Mouse (Mus musculus): Measurements from ENCODE around the gene Fam193b. TPM values are rescaled to one million over a fixed set of nuclear protein-coding genes. Genes with fewer than 3 reads are reported as not detected.

The Fam193b gene
- 15.9 and 17.5 TPM in 2 replicates for polyA plus RNA-seq (2016; fragmentation: Nextera tagmentation; extraction: Ambion mirVana)

DNA sequence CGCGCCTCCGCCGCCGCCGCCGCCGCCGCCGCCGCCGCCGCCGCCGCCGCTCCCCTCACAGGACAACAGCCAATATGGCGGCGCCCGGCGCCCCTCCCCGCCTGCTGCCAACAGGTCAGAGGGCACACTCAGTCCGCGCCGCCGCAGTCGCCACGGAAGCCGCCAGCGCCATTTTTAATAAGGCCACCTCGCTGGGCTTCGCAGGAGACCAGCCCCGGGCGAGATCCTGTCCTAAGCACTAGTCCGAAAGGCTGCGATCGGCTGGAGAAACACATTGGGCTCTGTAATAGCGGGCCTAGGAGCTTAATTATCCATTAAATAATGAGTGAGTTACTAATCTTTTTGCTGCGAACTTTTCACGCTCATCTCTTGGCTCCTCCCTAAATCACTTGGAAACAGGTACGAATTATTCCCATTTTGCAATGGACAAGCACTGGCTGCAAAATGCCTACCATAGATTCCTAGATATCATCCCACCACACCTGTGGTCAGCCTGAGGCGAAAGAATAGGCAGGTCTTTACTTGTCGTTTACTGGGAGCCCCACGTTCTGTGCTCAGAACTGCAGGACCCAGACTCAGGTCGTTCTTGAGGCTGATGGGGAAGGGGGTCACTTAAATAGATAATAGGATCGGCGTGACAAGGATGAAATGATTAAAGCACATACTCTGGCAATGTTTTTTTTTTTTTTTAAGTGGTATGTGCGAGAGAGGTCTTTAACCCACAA is at the start of gene Fam193b:
Gene Fam193b (minus strand): TSS at position 94 of the 725 bp plus-strand sequence.
- Histone ChIP-seq H3K4me2 (peak within 1 kb of the TSS; percentile 97), H3K4me3 (peak within 1 kb of the TSS; percentile 96), H3K36me3 (peaks cover 27% of the 10 kb centered on the region), H3K27me3 (replicated peaks) (no peaks in the 10 kb centered on the region), H3K4me1 (peaks cover 30% of the 10 kb centered on the region), H3K9ac (peak within 1 kb of the TSS; percentile 98), H3K27ac (peak within 1 kb of the TSS; percentile 93), H3K9me3 (replicated peaks) (no peaks in the 10 kb centered on the region)
- 2% methylated on average over 46 of the region's 47 CpGs for WGBS (ENCODE audit: insufficient replicate concordance)
- ATAC-seq: peak; percentile 95

- Histone ChIP-seq H3K4me1 (peaks cover 32% of the 10 kb centered on the region), H3K27me3 (replicated peaks) (no peaks in the 10 kb centered on the region), H3K4me3 (no peak overlapping the region), H3K4me2 (no peak overlapping the region), H3K9me3 (replicated peaks) (no peaks in the 10 kb centered on the region), H3K27ac (no peak overlapping the region), H3K36me3 (peaks cover 9% of the 10 kb centered on the region), H3K9ac (no peak overlapping the region)
- no peak for ATAC-seq
- 70% methylated on average over 2 of the region's 2 CpGs for WGBS (ENCODE audit: insufficient replicate concordance)
Measured at GRCm38 (mm10) chr13:55620275-55620674, 49.4 kb upstream of the Fam193b start.

DNA sequence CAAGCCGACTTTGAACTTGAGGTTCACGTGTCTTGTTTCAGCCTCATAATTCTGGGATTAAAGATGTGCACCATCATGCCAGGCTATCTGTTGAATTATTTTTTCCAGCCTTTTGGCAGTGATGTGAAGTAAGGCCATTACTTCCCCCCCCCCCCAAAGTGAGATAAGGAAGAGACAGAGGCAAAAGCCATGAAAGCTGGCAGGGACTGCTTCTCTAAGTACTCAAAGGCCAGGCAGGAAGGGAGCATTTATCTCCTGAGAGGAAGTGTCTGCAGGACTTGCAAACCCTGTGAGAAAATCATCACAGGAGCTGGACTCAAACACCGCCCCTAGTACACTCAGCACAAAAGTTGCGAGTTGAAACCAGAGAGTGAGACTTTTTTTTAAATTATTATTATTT is 48.4 kb upstream of the Fam193b start:
- Histone ChIP-seq H3K27me3 (replicated peaks) (no peaks in the 10 kb centered on the region), H3K36me3 (no peaks in the 10 kb centered on the region), H3K4me2 (no peak overlapping the region), H3K27ac (no peak overlapping the region), H3K4me1 (peaks cover 24% of the 10 kb centered on the region), H3K4me3 (no peak overlapping the region), H3K9ac (no peak overlapping the region), H3K9me3 (replicated peaks) (no peaks in the 10 kb centered on the region)
- WGBS (ENCODE audit: insufficient replicate concordance): 57% methylated on average over 4 of the region's 4 CpGs
- no peak for ATAC-seq

GRCm38 (mm10) chr13:55613471-55613870 is 42.6 kb upstream of the Fam193b start:
- ATAC-seq: no peak
- Histone ChIP-seq H3K9ac (no peak overlapping the region), H3K27me3 (replicated peaks) (no peaks in the 10 kb centered on the region), H3K4me1 (no peaks in the 10 kb centered on the region), H3K4me3 (no peak overlapping the region), H3K36me3 (peaks cover 26% of the 10 kb centered on the region), H3K4me2 (no peak overlapping the region), H3K9me3 (replicated peaks) (no peaks in the 10 kb centered on the region), H3K27ac (no peak overlapping the region)
- WGBS (ENCODE audit: insufficient replicate concordance): 57% methylated on average over 5 of the region's 5 CpGs

GRCm38 (mm10) chr13:55611996-55612395 is 41.1 kb upstream of the Fam193b start:
- no peaks in the 10 kb centered on the region for H3K9me3 ChIP-seq (replicated peaks)
- no peak overlapping the region for H3K4me3 ChIP-seq
- no peak overlapping the region for H3K4me2 ChIP-seq
- no peak overlapping the region for H3K27ac ChIP-seq
- no peak overlapping the region for H3K9ac ChIP-seq
- no peaks in the 10 kb centered on the region for H3K27me3 ChIP-seq (replicated peaks)
- 72% methylated on average over 7 of the region's 7 CpGs for WGBS (ENCODE audit: insufficient replicate concordance)
- ATAC-seq: no peak
- H3K36me3 ChIP-seq: peaks cover 40% of the 10 kb centered on the region
- no peaks in the 10 kb centered on the region for H3K4me1 ChIP-seq

- no peak overlapping the region for H3K4me2 ChIP-seq
- H3K27ac ChIP-seq: no peak overlapping the region
- H3K36me3 ChIP-seq: peaks cover 64% of the 10 kb centered on the region
- H3K4me1 ChIP-seq: no peaks in the 10 kb centered on the region
- H3K27me3 ChIP-seq (replicated peaks): no peaks in the 10 kb centered on the region
- no peak overlapping the region for H3K9ac ChIP-seq
- ATAC-seq: no peak
- no peaks in the 10 kb centered on the region for H3K9me3 ChIP-seq (replicated peaks)
- no peak overlapping the region for H3K4me3 ChIP-seq
- 78% methylated on average over 2 of the region's 2 CpGs for WGBS (ENCODE audit: insufficient replicate concordance)
Measured at GRCm38 (mm10) chr13:55607624-55608006, 36.7 kb upstream of the Fam193b start.

GRCm38 (mm10) chr13:55606899-55607623 is 36.1 kb upstream of the Fam193b start:
- Histone ChIP-seq H3K4me2 (no peak overlapping the region), H3K27me3 (replicated peaks) (no peaks in the 10 kb centered on the region), H3K9ac (no peak overlapping the region), H3K36me3 (peaks cover 64% of the 10 kb centered on the region), H3K4me3 (no peak overlapping the region), H3K27ac (no peak overlapping the region), H3K9me3 (replicated peaks) (no peaks in the 10 kb centered on the region), H3K4me1 (no peaks in the 10 kb centered on the region)
- WGBS (ENCODE audit: insufficient replicate concordance): 65% methylated on average over 10 of the region's 10 CpGs
- no peak for ATAC-seq

GRCm38 (mm10) chr13:55604606-55605005 is 33.7 kb upstream of the Fam193b start:
- peaks cover 13% of the 10 kb centered on the region for H3K4me1 ChIP-seq
- no peak overlapping the region for H3K27ac ChIP-seq
- no peak overlapping the region for H3K4me2 ChIP-seq
- 83% methylated on average over 3 of the region's 3 CpGs for WGBS (ENCODE audit: insufficient replicate concordance)
- no peaks in the 10 kb centered on the region for H3K27me3 ChIP-seq (replicated peaks)
- H3K9ac ChIP-seq: no peak overlapping the region
- ATAC-seq: no peak
- no peaks in the 10 kb centered on the region for H3K9me3 ChIP-seq (replicated peaks)
- H3K36me3 ChIP-seq: peaks cover 50% of the 10 kb centered on the region
- H3K4me3 ChIP-seq: no peak overlapping the region

- H3K9ac ChIP-seq: no peak overlapping the region
- H3K4me1 ChIP-seq: peaks cover 23% of the 10 kb centered on the region
- H3K9me3 ChIP-seq (replicated peaks): no peaks in the 10 kb centered on the region
- no peak overlapping the region for H3K27ac ChIP-seq
- no peak overlapping the region for H3K4me3 ChIP-seq
- WGBS (ENCODE audit: insufficient replicate concordance): 3% methylated on average over 3 of the region's 3 CpGs
- ATAC-seq: no peak
- no peak overlapping the region for H3K4me2 ChIP-seq
- no peaks in the 10 kb centered on the region for H3K27me3 ChIP-seq (replicated peaks)
- peaks cover 40% of the 10 kb centered on the region for H3K36me3 ChIP-seq
Measured at GRCm38 (mm10) chr13:55601611-55602010, 30.7 kb upstream of the Fam193b start.

GRCm38 (mm10) chr13:55600657-55601056 is 29.7 kb upstream of the Fam193b start:
- no peaks in the 10 kb centered on the region for H3K9me3 ChIP-seq (replicated peaks)
- H3K4me3 ChIP-seq: peak overlapping the region; percentile 82
- WGBS (ENCODE audit: insufficient replicate concordance): 4% methylated on average over 9 of the region's 9 CpGs
- H3K4me2 ChIP-seq: peak overlapping the region; percentile 93
- H3K27me3 ChIP-seq (replicated peaks): no peaks in the 10 kb centered on the region
- ATAC-seq: no peak; the same call in 1 of the 2 replicates
- peaks cover 44% of the 10 kb centered on the region for H3K36me3 ChIP-seq
- H3K27ac ChIP-seq: no peak overlapping the region
- peaks cover 23% of the 10 kb centered on the region for H3K4me1 ChIP-seq
- H3K9ac ChIP-seq: peak overlapping the region; percentile 80

DNA sequence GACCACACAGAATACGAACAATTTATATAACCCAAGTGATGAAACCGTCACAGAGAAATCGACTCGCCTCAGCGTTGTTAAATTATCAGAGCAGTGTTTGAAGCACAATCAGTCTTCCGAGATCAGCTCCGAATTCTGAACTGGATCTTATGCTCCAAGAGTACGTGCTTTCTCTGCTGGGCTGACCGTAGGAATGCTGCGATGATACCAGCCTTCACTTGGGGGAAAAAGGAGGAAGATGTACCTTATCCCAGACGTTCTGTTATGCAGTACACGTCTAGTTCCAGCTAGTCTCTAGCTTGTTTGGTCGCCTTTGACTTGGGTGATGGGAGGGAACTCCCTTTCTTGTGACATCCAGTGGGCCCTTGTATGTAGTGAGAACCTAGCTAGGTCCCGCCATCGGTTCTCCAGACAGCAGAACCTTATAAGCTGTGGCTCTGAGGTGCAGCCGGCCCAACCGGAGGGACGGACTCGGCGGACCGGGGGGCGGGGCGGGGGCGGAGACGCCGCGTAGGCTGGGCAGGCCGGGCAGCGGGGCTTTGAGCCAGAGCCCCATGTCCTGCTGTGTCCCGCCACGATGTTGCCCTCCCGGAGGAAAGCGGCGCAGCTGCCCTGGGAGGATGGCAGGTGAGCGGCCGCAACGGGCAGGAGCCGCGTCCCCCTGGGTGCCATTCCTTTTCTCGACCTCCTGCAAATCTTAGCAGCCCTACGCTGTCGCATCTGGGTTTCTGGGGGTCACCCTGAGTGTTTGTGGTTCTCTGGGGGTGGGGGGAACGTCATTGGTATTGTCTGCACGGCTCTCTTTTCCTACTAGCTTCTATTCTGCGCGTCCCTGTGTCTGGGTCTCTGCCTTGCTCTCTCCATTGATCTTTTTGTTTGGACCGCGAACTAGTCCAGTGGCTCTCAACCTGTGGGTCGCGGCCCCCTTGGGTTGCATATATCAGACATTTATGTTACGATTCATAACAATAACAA is 28.9 kb upstream of the Fam193b start, which contains the start of gene B4galt7:
Gene B4galt7 (plus strand): TSS at position 331 of the 975 bp plus-strand sequence.
- 8% methylated on average over 51 of the region's 51 CpGs for WGBS (ENCODE audit: insufficient replicate concordance)
- Histone ChIP-seq H3K4me3 (peak within 1 kb of the TSS; percentile 82), H3K9ac (peak within 1 kb of the TSS; percentile 80), H3K4me2 (peak within 1 kb of the TSS; percentile 93), H3K4me1 (peaks cover 23% of the 10 kb centered on the region), H3K36me3 (peaks cover 48% of the 10 kb centered on the region), H3K9me3 (replicated peaks) (no peaks in the 10 kb centered on the region), H3K27ac (peak within 1 kb of the TSS; percentile 64), H3K27me3 (replicated peaks) (no peaks in the 10 kb centered on the region)
- peak; percentile 85 for ATAC-seq
